Mouse (Mus musculus): ENCODE data around the gene 9330159F19Rik. TPM values are rescaled to one million over a fixed set of nuclear protein-coding genes. Genes with fewer than 3 reads are reported as not detected.

The 9330159F19Rik gene
- total RNA-seq (2021), result 10 to 100 TPM; 81.3 to 87.5 TPM
- long read RNA-seq, experiment 1, full-length matches to known transcripts, result 4 of 4 reads
- long read RNA-seq, experiment 1, partial matches to known transcripts, result 0 of 4 reads
- long read RNA-seq, experiment 1, other reads (novel, unspliced or antisense), result 0 of 4 reads
- long read RNA-seq, experiment 2, full-length matches to known transcripts, result 3 of 4 reads
- long read RNA-seq, experiment 2, partial matches to known transcripts, result 0 of 4 reads
- long read RNA-seq, experiment 2, other reads (novel, unspliced or antisense), result 1 of 4 reads

GRCm38 (mm10) chr10:29211453-29211852 is at the start of gene 9330159F19Rik:
TSS of gene 9330159F19Rik (plus strand) at chr10:29211606.
- peak within 1 kb of the TSS; percentile 83 for H3K27ac ChIP-seq
- intact Hi-C loops (cut with DNase I), result no loop called here
- peak; percentile 38 to 44 for DNase-seq (ENCODE audit: extremely low spot score in 1 of 2, low spot score in 2 of 2)
- no peak for TF ChIP-seq CTCF (IDR thresholded peaks at IDR 0.05)
- peak within 1 kb of the TSS; percentile 35 for H3K4me3 ChIP-seq

- intact Hi-C loops (cut with DNase I), result no loop called here
- DNase-seq (ENCODE audit: extremely low spot score in 1 of 2, low spot score in 2 of 2), result no peak
- no peak for TF ChIP-seq CTCF (IDR thresholded peaks at IDR 0.05)
Measured at GRCm38 (mm10) chr10:29161664-29162063, 49.7 kb upstream of the 9330159F19Rik start.

GRCm38 (mm10) chr10:29173778-29174177 is 37.6 kb upstream of the 9330159F19Rik start:
- no peak for DNase-seq (ENCODE audit: extremely low spot score in 1 of 2, low spot score in 2 of 2)
- intact Hi-C loops (cut with DNase I), result no loop called here
- no peak overlapping the region for H3K4me3 ChIP-seq
- H3K27ac ChIP-seq, result no peak overlapping the region
- no peak for TF ChIP-seq CTCF (IDR thresholded peaks at IDR 0.05)

More at GRCm38 (mm10) chr10:29161664-29162063, 49.7 kb upstream of the 9330159F19Rik start:
- no peak overlapping the region for H3K4me3 ChIP-seq
- H3K27ac ChIP-seq, result no peak overlapping the region

DNA sequence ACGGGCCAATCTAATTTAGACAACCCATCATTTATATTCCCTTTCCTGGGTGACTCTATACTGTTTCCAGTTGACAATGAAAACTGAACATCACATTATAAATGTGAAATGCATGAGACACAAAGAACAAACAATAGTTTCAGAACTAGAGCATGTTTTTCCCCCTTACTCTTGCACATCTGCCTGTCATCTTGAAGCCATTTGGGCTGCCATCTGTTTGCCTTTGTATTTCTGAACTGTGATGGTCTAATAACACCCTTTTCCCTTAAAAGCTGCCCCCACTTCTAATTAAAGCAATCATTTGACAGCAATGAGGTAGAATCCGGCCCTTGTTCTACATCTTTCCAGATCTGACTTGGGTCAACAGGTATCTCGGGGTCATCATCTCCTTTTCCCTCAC is 35.8 kb upstream of the 9330159F19Rik start:
- intact Hi-C loops (cut with DNase I), result no loop called here
- TF ChIP-seq CTCF (IDR thresholded peaks at IDR 0.05), result no peak
- Histone ChIP-seq H3K27ac (no peak overlapping the region), H3K4me3 (no peak overlapping the region)
- no peak for DNase-seq (ENCODE audit: extremely low spot score in 1 of 2, low spot score in 2 of 2)

DNA sequence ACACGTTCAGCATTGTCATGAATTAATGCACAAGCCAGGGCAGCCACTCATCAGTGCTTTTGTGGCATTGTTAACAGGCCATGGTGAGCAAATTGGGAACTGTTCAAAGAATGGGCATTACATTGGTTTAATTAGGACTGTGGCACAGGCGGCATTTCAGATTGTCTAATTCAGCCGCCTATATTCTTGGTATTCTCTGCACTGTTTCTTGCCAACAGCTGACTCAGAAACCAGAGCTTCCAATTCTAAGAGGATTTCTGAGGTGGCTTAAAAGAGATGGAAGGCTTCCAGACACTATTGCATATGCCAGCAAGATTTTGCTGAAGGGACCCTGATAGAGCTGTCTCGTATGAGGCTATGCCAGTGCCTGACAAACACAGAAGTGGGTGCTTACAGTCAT is 34.5 kb upstream of the 9330159F19Rik start:
- intact Hi-C loops (cut with DNase I), result no loop called here
- peak in 1 of 2 experiments; percentile 25 for DNase-seq (ENCODE audit: extremely low spot score in 1 of 2, low spot score in 2 of 2)

GRCm38 (mm10) chr10:29178003-29178402 is 33.4 kb upstream of the 9330159F19Rik start:
- Histone ChIP-seq H3K4me3 (no peak overlapping the region), H3K27ac (peak overlapping the region; percentile 57)
- no peak for TF ChIP-seq CTCF (IDR thresholded peaks at IDR 0.05)
- peak; percentile 60 to 65 for DNase-seq (ENCODE audit: extremely low spot score in 1 of 2, low spot score in 2 of 2)
- intact Hi-C loops (cut with DNase I), result loop anchor here (1.0 to 2.0 kb wide), 2 partner anchors 15 to 31 kb away; no protein-coding TSS in a partner anchor

More for the DNA sequence above, 34.5 kb upstream of the 9330159F19Rik start:
- H3K27ac ChIP-seq, result peak overlapping the region; percentile 40; the same call in 1 of the 2 replicates
- no peak for TF ChIP-seq CTCF (IDR thresholded peaks at IDR 0.05)
- H3K4me3 ChIP-seq, result no peak overlapping the region

- no peak for DNase-seq (ENCODE audit: extremely low spot score in 1 of 2, low spot score in 2 of 2)
- intact Hi-C loops (cut with DNase I), result no loop called here
Measured at GRCm38 (mm10) chr10:29180210-29180609, 31.2 kb upstream of the 9330159F19Rik start.

GRCm38 (mm10) chr10:29181046-29181445 is 30.4 kb upstream of the 9330159F19Rik start:
- Histone ChIP-seq H3K4me3 (no peak overlapping the region), H3K27ac (no peak overlapping the region)
- no peak for TF ChIP-seq CTCF (IDR thresholded peaks at IDR 0.05)
- DNase-seq (ENCODE audit: extremely low spot score in 1 of 2, low spot score in 2 of 2), result no peak
- intact Hi-C loops (cut with DNase I), result no loop called here

More at GRCm38 (mm10) chr10:29180210-29180609, 31.2 kb upstream of the 9330159F19Rik start:
- Histone ChIP-seq H3K27ac (no peak overlapping the region), H3K4me3 (no peak overlapping the region)
- TF ChIP-seq CTCF (IDR thresholded peaks at IDR 0.05), result no peak

DNA sequence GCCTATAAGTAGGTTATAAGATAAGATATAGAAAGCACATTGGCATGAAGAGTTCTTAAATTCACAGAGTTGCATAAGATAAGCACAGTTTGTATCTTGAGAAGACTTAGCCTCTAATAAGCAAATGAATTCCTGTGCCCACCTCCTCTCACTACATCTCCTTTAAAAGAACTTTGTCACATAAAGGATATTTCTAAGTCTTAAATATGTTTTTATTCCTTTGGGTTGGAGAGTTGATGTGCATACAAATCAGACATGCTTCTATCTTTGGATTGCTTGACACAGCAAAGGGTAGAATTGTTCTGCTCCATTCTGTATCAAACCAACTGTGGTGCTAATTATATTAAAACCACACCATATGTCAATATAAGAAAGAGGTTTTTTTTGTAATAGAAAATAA is 17.6 kb upstream of the 9330159F19Rik start:
- intact Hi-C loops (cut with DNase I), result loop anchor here (2.0 kb wide), 1 partner anchor 15 kb away; no protein-coding TSS in a partner anchor
- no peak for TF ChIP-seq CTCF (IDR thresholded peaks at IDR 0.05)
- DNase-seq (ENCODE audit: extremely low spot score in 1 of 2, low spot score in 2 of 2), result no peak
- no peak overlapping the region; the same call in 1 of the 2 replicates for H3K27ac ChIP-seq
- no peak overlapping the region for H3K4me3 ChIP-seq

DNA sequence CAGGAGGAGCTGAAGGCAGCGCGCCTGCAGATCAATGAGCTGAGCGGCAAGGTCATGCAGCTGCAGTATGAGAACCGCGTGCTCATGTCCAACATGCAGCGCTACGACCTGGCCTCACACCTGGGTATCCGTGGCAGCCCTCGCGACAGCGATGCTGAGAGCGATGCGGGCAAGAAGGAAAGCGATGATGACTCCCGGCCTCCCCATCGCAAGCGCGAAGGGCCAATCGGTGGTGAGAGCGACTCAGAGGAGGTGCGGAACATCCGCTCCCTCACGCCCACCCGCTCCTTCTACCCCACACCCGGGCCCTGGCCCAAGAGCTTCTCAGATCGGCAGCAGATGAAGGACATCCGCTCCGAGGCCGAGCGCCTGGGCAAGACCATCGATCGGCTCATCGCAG is 14.6 kb upstream of the 9330159F19Rik start:
- intact Hi-C loops (cut with DNase I), result no loop called here
- no peak overlapping the region for H3K4me3 ChIP-seq
- no peak for DNase-seq (ENCODE audit: extremely low spot score in 1 of 2, low spot score in 2 of 2)
- no peak overlapping the region for H3K27ac ChIP-seq
- no peak for TF ChIP-seq CTCF (IDR thresholded peaks at IDR 0.05)

- no peak for TF ChIP-seq CTCF (IDR thresholded peaks at IDR 0.05)
- no peak within 1 kb of the TSS for H3K4me3 ChIP-seq
- H3K27ac ChIP-seq, result peak within 1 kb of the TSS; percentile 6; the same call in 1 of the 2 replicates
- DNase-seq (ENCODE audit: extremely low spot score in 1 of 2, low spot score in 2 of 2), result no peak
- intact Hi-C loops (cut with DNase I), result no loop called here
Measured at GRCm38 (mm10) chr10:29198642-29199041, 12.8 kb upstream of the 9330159F19Rik start, which contains the start of gene Gm49353. TSS of gene Gm49353 (plus strand) at chr10:29198954.

DNA sequence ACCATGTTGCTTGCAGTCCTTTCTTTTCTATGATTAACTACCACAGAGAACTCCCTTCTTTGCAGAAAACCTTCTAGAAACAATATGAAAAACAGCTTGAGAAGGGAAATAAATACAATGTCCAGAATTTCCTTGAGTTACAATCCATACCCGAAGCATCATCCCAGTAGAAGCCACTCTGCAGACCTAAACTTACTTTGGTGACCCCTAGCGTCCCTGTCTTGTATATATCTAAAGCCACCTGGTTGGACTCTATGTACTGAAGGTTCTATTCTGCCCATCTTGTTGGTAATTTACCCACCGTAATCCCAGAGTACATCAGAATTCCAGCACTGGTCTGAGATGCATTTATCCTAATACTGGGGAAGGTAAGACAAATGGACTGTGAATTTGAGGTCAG is 11.6 kb upstream of the 9330159F19Rik start:
- no peak overlapping the region for H3K27ac ChIP-seq
- intact Hi-C loops (cut with DNase I), result no loop called here
- TF ChIP-seq CTCF (IDR thresholded peaks at IDR 0.05), result no peak; the same call in 1 of the 2 replicates
- H3K4me3 ChIP-seq, result no peak overlapping the region
- no peak for DNase-seq (ENCODE audit: extremely low spot score in 1 of 2, low spot score in 2 of 2)

Data from left cerebral cortex, adult 2 months (tissue).